Mouse (Mus musculus) c-Kit-positive CD71-negative TER-119-negative erythroid progenitor cells, embryonic 14.5 days (primary cell): Measurements from ENCODE around the gene Atg16l2.

Experiments used
- DNase-seq: peaks from one replicate; pipeline ENCODE4 v3.0.0-alpha.2; 2013; ENCODE audit warnings: low read depth

Atg16l2 gene

DNA sequence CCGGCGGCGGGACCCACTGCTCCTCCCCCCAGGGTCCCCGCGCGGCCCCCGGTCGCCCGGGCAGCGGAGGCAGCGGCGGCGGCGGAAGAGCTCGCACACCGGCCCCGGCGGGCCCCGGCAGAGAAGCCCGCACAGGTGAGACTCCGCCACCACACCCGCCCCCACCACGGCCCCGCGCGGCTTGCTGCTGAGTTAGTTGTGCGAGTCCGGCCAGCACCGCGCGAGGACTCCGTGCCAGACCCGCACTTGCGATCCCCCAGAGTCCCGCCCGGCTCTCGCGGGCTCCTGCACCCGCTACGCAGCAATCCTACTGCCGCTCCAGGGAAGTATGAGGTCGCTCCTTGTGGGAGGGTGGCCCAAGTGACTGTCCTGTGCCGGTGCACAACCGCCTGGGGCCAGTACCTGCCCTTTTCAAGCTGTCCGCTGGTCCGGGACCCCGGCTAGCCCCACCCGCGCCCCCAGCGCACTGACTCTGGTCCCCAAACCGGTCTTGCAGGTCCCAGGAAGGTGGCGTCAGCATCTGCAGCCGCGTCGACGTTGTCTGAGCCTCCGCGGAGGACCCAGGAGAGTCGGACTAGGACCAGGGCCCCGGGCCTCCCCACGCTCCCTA, 19.3 kb upstream of the Atg16l2 start:
- DNase-seq: no peak

DNA sequence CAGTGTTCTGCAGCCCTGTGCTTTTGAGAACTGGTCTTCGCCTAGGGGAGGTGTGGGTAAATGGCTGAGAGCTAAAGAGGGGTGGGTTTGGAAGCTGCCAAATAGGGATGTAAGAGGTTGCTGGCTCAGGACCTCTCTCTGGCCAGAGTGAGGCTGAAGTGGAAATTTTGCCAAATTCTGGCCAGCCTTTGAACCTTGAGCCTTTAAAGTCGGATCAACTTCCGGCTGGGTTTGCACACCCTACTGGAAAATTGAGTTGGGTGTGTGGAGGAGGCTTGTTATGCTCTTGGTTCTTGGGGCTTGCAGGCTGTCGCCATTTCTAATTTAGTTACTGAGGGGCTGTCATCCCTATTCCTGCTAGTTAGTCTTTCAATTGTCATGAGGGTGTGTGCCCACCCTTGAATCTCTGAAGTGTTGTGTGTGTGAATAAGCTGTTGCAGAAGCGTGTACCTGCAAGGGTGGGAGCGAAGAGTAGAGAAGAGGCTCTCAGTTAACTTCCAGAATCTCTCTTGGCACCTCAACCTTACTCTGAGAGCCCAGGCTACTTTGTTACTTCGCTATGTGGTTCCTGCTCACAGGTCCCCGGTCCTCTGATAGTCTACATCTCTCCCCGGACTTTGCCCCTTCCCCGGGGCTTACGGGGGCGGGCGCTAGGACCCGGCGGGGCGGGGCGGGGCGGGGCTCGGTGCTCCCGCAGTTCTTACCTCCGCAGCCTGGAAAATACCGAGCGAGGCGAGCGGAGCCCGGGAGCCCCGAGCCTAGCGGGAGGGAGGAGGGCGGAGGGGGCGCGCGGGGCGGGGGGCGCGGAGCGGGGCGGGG, 18.6 kb upstream of the Atg16l2 start:
- no peak for DNase-seq

DNA sequence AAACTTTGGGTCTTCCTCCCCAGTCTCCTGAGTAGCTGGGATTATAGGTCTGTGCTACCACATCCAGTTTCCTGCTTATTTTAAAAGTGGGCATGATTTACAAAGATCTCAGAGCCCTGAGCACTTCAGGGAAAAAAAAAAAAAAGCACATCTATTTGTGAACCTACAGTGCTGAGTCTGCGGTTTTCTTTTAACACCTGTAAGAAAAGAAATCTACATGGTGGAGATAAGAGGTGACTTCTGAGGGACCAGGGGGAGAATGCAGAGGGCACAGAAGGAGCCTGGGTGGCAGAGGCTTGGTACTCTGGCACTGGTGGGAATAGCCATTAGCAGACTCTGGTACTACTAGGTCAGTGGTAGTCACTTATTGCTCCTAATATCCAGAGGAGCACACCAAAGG, 17.7 kb upstream of the Atg16l2 start:
- no peak for DNase-seq

DNA sequence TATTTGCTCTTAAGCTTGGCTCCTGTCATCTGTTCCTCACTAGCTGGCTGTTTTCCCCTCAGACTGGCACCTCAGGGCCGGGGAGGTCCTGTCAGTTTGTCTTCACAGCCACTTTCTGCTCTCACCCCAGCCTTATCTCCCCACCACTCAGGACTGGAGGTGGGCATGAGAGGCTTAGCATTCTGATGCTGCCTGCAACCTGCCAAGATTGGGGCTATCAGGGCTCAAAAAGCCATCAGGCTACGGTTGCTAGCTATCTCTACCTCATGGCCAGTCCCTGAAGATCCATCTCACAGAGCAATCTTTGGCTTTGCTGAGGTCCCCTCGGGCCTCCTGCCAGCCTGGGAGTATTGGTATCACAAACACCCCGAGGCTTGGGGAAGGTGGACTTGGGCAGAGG, 16.8 kb upstream of the Atg16l2 start:
- no peak for DNase-seq

DNA sequence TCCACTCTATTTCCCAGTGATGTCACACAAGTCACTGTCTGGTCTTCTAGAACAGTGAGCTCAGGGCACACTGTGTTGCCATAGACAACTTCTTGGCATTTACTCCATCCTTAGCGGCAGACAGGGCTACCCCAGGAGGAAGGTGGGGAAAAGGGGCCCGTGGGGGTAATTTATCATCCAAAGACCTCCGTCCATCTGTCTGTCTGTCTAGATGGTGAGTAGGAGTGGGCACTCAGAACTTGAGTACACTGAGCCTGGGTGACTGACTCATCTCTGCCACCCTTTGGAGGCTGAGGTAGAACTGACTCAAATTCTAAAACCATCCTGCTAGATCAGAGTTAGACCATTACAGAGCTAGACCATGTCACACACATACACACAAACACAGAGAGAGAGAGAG, 15.0 kb upstream of the Atg16l2 start, which contains the start of gene Stard10:
TSS of gene Stard10 (plus strand) at position 73 of the 400 bp plus-strand sequence.
- no peak for DNase-seq

DNA sequence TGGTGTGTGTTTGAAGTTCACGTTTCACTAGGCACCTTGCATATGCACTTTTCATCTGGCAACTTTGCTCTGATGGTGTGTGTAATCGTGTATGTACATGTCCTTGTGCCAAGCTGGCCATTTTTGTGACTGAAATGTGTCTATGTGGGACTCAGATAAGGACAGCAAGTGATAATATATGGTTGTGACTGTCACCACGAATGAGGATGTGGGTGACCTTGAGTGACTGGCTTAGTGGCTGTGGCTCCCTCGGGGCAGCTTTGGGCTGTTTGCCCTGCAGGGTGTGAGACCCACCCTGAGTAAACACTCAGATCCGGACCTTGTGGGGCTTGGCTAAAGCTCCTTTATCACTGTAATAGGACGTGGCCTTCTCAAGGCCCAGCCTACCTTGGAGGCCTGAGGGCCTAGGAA, 14.5 kb upstream of the Atg16l2 start:
- no peak for DNase-seq

DNA sequence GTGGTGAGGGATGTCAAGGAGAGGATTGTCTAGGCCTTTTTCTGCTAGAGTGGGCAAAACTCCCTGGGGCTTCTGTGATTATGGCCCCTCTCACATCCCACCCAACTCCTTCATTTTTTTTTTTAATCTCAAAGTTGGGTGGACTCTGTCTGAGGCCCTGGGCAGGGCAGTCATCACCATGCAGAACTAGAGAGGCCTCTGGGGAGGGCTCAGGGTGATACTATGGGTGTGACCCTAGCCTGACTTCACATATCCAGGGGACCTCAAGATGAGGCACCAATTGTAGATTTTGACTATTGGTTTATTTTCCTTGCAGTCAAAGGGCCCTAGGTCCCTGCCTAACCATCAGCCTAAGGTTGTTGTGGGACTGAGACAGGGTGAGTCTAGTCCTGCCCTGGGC, 13.6 kb upstream of the Atg16l2 start:
- DNase-seq: no peak

DNA sequence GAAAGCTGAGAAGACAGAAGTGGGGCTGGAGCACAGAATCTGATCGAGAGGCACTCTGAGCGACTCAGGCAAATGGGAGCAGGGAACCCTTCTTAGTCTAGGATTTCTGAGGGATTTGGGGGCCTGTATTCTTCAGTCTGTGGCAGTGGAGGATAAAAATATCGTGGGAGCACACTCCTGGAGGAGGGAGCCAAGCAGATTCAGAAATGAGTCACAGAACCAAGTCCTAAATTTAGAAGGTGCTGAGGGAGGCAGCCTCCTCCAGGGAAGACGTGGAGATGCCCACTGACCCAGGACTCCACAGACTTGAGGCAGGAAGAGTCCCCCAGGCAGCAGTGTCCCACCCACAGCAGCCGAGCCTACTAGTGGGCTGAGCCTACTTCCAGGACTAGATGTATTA, 12.3 kb upstream of the Atg16l2 start:
- DNase-seq: no peak

DNA sequence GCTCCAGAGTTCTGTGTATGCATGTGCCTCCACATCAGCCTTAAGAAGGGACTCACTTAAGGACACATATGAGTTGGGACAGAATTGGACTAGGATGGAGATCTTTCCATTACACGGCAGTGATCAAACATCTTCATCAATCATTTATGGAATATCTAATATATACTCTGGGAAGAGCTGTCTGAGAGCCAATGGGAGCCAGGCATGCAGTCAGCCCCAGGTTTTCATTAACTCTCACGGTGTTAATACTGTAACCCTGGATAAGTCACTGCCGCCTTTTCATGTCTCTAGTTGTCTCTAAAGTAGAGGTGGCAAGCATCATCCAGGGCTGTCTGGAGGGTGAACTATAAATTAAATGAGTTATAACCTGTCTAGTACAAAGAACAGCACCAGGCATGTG, 11.0 kb upstream of the Atg16l2 start:
- no peak for DNase-seq

DNA sequence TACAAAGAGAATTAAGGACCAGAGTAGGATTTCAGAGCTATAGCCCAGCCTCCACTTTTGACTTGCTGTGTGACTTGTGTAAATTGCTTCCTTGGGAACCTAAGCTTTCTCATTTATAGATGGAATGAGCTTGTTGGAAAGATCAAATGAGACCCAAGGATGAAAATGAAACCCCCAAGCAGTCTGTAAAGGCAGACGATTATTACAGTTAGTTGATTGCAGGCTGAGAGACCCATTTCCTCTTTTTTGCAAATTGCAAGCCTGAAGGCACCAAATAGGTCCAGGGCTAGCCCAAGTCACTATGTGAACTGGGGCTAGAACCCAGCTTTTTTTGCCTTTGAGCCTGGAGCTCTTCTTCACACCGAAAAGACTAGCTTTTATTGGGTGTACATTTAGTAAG, 9.0 kb upstream of the Atg16l2 start:
- DNase-seq: no peak

DNA sequence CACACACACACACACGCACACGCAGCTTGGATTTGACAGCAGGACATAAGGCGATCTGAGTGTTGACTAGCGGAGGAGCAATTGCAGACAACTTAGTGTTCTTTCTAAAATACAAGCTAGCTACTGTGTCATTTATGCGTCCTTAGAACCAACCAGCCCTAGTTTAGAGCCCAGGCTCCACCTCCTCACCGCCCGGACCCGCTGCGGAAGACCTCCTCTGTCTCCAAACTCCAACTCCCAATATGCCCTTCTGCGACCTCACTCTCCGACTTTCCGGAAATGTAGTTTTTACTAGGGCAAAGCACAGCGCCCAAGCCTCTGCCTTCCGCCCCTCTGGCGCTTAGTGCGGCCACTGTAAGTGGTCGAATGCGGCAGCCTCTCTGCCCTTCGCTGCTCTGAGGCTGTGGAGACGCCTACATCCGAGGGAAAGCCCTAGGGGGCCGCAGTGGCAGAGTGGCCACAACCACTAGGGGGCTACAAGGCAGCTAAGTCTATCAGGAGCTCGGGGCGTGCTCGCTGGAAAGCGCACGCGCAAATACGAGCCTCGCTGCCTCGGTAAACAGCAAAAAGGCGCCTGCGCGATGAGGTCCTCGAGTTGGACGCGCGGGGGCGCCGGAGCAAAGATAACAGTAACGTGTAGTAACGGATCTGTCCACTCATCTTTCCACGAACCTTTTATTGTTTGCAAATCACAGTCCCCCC, 8.4 kb upstream of the Atg16l2 start:
- DNase-seq: peak; percentile 98

DNA sequence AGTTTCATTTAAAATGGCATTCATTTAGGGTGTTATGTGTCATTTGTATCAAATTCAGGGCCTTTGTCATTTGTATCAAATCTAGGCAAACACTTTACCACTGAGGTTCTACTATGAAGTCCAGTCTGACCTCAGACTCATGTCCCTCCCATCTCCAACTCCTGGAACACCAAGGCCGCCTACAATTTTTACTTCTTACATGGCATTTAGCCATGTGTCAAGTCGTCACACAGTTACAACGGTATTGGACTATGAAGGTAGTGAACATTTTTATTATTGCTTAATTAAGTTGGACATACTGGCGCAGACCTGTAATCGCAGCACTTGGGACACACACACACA, 7.9 kb upstream of the Atg16l2 start:
- DNase-seq: no peak

DNA sequence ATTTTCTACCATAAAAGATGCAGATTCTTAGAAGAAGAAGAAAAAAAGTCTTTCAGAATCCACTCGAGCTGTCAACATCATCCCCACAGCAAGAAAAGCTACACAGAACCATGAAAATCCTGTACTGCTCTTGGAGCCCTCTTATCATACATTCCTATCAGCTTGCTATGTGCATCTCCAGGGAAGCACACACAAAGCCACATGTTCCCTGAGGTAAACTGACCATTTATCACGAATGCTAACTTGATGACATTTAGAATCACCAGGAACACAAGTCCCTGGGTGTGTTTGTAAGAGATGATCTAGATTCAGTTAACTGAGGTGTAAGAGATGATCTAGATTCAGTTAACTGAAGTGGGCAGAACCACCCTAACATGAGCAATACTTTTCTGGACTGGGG, 4.8 kb upstream of the Atg16l2 start:
- DNase-seq: no peak

DNA sequence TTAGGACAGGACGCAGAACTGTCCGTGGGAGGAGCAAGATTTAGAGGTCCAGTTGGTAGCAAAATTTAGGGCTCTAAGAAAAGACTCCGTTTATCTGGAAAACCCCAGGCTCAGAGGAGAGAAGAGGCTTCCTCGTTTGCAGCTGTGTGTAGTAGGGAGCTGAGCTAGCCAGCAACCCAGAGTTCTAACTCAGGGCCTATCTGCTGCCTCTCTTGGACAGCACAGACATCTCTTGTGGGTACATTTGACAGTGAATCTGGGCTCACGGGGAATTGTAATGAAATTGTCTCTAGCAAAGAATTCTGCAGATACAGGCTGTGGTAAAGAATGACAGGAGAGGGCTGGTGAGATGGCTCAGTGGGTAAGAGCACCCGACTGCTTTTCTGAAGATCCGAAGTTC, 640 bp upstream of the Atg16l2 start:
- no peak for DNase-seq

DNA sequence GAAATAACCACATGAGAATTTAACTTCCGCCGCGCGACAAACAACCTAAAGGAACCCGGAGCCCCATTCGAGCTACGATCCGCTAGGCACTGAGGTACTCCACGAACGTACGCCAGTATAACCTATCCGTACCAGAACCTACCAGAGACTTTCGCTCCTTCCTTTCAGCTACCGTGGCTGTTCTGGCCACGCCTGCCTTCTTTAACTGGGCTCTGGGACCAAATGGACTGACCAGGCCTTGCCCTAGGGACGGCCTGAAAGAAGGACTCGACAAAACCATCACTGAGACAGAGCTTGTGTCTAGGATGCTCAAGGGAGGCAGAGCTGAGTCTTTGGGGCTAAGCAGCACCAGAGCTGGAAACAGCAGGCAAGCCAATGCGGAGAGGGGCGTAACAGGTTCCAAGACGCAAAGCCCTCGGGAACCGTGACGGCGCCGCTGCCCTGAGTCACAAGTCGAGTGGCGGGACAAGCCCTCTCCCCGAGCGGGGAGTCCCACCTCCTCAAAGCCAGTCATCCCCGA, 630 bp downstream of the Atg16l2 start:
- DNase-seq: no peak

DNA sequence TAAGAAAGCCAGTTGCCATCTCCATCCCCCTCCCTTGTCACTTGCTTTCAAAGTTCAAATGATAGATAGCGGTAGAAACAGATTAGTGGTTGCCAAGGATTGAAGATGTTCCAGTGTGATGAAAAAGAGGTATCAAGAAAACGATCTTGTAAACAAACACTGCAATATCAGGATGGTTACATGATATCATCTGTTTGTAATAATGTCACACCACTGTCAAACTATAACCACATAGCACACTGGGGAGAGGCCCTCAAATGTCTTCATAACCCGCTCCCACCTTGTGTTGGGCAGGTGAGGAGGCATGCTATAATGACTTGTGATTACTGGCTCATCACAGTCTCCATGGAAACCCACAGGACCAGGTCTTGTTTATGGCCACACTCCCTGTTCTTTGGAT, 3.7 kb downstream of the Atg16l2 start:
- no peak for DNase-seq

DNA sequence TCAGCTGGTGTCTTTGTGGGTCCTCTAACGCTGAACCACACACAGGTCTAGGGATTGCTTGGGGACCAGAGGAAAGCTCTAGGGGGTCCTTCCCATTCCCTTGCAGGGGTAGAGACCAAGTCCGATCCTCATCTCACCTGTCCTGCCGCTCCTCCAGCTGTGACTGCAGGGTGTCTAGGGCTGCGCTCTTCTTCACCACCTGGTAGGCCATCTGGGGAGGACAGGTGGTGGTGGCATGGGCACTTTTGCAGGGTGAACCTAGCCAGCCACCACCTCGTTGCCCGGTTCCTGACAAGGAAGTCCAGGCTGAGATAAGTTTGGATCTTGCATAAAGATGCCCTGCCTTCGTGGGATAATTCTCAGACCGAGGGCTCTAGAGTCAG, 5.0 kb downstream of the Atg16l2 start:
- DNase-seq: no peak

DNA sequence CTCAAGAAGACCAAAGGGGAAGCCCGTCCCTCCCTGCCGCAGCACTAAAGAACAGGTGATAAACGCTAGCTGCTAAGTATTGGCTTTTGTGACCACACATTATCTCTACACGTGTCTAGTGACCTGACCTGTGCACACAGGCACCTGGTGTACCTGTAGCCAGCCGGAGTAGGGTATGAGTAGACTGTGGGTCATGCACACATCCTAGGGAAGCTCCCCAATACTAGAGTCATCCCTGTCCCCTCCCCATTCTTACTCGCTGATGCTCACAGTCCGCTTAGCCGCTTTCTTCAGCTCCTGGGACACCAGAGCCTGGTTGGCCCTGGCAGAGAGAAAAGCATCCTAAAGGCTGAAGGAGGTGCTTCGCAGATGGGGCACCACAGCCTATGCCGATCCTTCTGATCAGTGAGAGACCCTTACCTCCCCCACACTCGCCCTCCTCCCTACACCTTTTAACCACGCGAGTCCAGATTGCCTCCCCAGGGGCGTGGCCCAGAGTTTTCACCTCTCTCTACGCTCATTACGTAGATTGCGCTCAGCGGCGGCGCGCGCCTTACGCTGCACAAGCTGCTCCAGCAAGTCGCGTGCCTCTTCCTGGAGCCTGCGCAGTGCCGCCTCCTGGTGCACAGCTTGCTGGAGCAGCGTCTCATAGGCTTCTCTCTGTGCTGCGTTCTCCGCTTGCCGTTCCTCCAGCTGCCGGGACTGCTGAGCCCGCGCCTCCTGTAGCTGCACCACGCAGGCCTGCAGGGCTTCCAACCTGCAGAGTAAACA, 5.6 kb downstream of the Atg16l2 start:
- peak; percentile 59 for DNase-seq

DNA sequence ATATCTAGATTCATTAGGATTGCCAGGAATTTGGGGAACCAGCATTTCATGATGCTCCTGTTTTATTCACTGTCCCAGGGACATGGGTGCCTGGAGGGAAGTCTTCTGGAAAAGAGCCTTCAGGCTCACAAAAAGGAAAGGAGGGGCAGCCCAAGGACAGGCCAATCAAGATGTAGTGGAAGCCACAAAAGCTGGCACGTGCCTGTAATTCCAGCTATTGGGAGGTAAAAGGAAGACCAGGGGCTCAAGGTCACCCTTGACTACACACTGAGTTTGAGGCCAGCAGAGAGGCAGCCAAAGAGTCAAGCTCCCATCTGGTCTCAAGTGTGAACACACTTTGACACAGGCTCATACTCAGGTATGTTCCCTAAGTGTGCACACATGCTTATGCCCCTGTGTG, 6.6 kb downstream of the Atg16l2 start:
- DNase-seq: no peak

DNA sequence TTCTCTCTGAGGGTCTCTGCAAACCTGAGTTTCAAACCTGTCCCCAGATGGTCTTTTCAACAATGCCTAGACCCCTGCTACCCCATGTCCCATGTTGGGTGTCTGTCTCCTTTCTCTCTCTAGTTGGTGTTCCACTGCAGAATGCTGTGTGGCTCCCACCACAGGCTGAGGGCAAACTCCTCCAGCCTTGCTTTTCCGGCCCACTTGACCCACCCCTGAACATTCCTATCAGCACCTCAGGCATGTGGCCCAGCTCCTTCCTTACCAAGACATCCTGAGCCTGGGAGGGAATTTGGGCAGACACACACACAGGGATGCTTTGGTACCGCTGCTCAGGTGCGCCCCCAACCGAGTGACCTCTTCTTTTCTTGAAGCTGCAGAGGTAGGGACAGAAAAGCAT, 8.4 kb downstream of the Atg16l2 start:
- DNase-seq: no peak

DNA sequence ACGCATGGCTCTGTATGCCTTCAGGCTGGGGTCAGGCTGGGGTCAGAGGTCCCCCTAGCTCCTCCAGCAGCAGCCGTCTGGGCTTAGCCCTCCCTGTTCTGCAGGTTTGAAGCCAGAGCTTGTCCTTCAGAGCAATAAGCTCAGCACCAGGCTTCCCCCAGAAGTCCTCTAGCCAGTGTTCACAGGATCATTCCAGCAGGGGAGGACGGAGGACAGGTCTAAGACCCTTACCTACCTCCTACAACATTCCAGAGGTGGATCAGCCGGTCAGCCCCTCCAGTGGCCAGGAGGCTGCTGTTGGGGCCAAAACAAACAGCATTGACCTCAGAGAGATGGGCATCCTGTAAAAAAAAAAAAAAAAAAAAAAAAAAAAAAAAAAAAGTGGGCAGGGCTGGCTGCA, 8.9 kb downstream of the Atg16l2 start:
- no peak for DNase-seq

DNA sequence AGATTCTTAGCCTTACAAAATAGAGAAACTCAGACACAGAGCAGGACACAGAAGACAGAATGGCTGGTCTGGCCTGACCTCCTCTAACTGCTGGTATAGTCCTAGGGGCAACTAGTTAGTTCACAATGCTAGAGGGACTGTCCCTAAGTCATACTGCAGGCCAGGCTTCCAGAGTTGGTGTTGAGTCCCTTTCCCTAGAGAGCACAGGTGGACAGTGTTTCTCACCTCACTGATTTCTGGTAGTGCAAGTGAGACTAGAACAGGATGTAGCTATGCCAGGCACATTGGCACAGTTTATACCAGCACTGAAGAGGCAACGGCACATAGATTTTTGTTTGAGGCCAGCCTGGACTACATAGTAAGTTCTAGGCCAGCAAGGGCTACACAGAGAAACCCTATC, 9.4 kb downstream of the Atg16l2 start:
- no peak for DNase-seq
